Mouse (Mus musculus) CH12.LX (cell line): ENCODE measurements around the gene Actl6b. TPM values are rescaled to one million over a fixed set of nuclear protein-coding genes. Genes with fewer than 3 reads are reported as not detected.

ENCODE experiments used
- DNase-seq: peaks from one replicate; pipeline ENCODE4 v3.0.0-alpha.2; 2013; ENCODE audit errors: extremely low read depth
- H3K27ac ChIP-seq: 2 replicates; pipeline ENCODE4 v1.5.1; 2012; ENCODE audit warnings: low read depth, mild to moderate bottlenecking, control low read depth, moderate library complexity; ENCODE audit not compliant: insufficient read depth
- H3K27me3 ChIP-seq: replicated peaks from 2 replicates; pipeline ENCODE3; 2012; ENCODE audit warnings: inconsistent platforms
- H3K36me3 ChIP-seq, 2 experiments: replicated peaks in 1 of 2; 2 replicates each; pipeline versions ENCODE3 to v1.6.1; 2012; ENCODE audit warnings: inconsistent platforms in 1 of 2, low read length in 1 of 2, mild to moderate bottlenecking in 1 of 2, mixed read lengths in 1 of 2, moderate library complexity in 1 of 2; ENCODE audit not compliant: control insufficient read depth in 1 of 2, insufficient read depth in 1 of 2
- H3K4me1 ChIP-seq, 2 experiments: 2 replicates each; pipeline ENCODE4 v1.6.1; 2012; ENCODE audit warnings: inconsistent platforms in 1 of 2, moderate library complexity in 1 of 2; ENCODE audit not compliant: insufficient read depth in 2 of 2, control insufficient read depth in 1 of 2
- H3K4me2 ChIP-seq: 2 replicates; pipeline ENCODE4 v1.6.1; 2012; ENCODE audit warnings: low read depth, mild to moderate bottlenecking, control low read depth; ENCODE audit not compliant: poor library complexity, insufficient read depth, severe bottlenecking
- H3K4me3 ChIP-seq, 3 experiments: fragments of 150-350 bp in 1 of 3; sonication (generic) in 1 of 3; replicated peaks in 1 of 3; 2 replicates each; pipeline versions ENCODE3 to v1.5.1; 2011 to 2012; ENCODE audit warnings: low read depth in 2 of 3, low read length in 2 of 3, mild to moderate bottlenecking in 2 of 3, moderate library complexity in 2 of 3, control low read depth in 1 of 3, improper control_type of control experiment in 1 of 3, inconsistent platforms in 1 of 3, mixed read lengths in 1 of 3; ENCODE audit not compliant: poor library complexity in 1 of 3
- H3K79me2 ChIP-seq: replicated peaks from 2 replicates; pipeline ENCODE4 v1.6.1; 2012; ENCODE audit warnings: mild to moderate bottlenecking, moderate library complexity; ENCODE audit not compliant: control insufficient read depth, poor library complexity, insufficient read depth, severe bottlenecking; ENCODE audit errors: extremely low read depth
- H3K9ac ChIP-seq: 2 replicates; pipeline ENCODE4 v1.6.1; 2012; ENCODE audit warnings: low read depth, mild to moderate bottlenecking, control low read depth, moderate library complexity; ENCODE audit not compliant: insufficient read depth
- H3K9me3 ChIP-seq: replicated peaks from 2 replicates; pipeline ENCODE3; 2012; ENCODE audit warnings: low read length, inconsistent platforms, mixed read lengths
- BHLHE40 ChIP-seq: IDR thresholded peaks from 2 replicates; pipeline ENCODE4 v1.6.1; 2011; ENCODE audit warnings: mild to moderate bottlenecking, low read depth, low read length, improper control_type of control experiment
- CHD1 ChIP-seq: IDR thresholded peaks from 2 replicates; pipeline ENCODE4 v1.6.1; 2012; ENCODE audit warnings: low read depth, low read length, improper control_type of control experiment, inconsistent platforms
- CHD2 ChIP-seq: IDR thresholded peaks from 2 replicates; pipeline ENCODE4 v1.6.1; 2011; ENCODE audit warnings: low read length, improper control_type of control experiment
- CTCF ChIP-seq, 2 experiments: IDR thresholded peaks in 1 of 2; conservative IDR thresholded peaks in 1 of 2; 2 replicates each; pipeline ENCODE4 v1.5.1; 2011 to 2012; ENCODE audit warnings: low read depth in 2 of 2, low read length in 2 of 2, improper control_type of control experiment in 1 of 2, inconsistent platforms in 1 of 2, mild to moderate bottlenecking in 1 of 2, moderate library complexity in 1 of 2
- IRF4 ChIP-seq: IDR thresholded peaks from 2 replicates; pipeline ENCODE4 v1.6.1; 2014; ENCODE audit warnings: low read depth, mild to moderate bottlenecking, inconsistent platforms, low read length, improper control_type of control experiment
- JUN ChIP-seq: IDR thresholded peaks from 2 replicates; pipeline ENCODE4 v1.6.1; 2011; ENCODE audit warnings: low read depth, mild to moderate bottlenecking, low read length, improper control_type of control experiment, moderate library complexity; ENCODE audit not compliant: insufficient read depth
- KAT2A ChIP-seq: IDR thresholded peaks from 2 replicates; pipeline ENCODE4 v1.6.1; 2012; ENCODE audit warnings: low read length, improper control_type of control experiment, inconsistent platforms; ENCODE audit not compliant: insufficient replicate concordance
- MAFK ChIP-seq: IDR thresholded peaks from 2 replicates; pipeline ENCODE4 v1.6.1; 2011; ENCODE audit warnings: low read length, improper control_type of control experiment; ENCODE audit not compliant: insufficient replicate concordance
- MAX ChIP-seq: IDR thresholded peaks from 2 replicates; pipeline ENCODE4 v1.6.1; 2011; ENCODE audit warnings: low read length, improper control_type of control experiment
- MAZ ChIP-seq: IDR thresholded peaks from 2 replicates; pipeline ENCODE4 v1.6.1; 2012; ENCODE audit warnings: low read depth, mild to moderate bottlenecking, inconsistent platforms, low read length, improper control_type of control experiment, moderate library complexity
- NELFE ChIP-seq: IDR thresholded peaks from 2 replicates; pipeline ENCODE4 v1.6.1; 2011; ENCODE audit warnings: low read depth, low read length, improper control_type of control experiment
- NRF1 ChIP-seq: IDR thresholded peaks from 2 replicates; pipeline ENCODE4 v1.6.1; 2014; ENCODE audit warnings: low read depth, mild to moderate bottlenecking, inconsistent platforms, low read length, improper control_type of control experiment, moderate library complexity
- PAX5 ChIP-seq: IDR thresholded peaks from 2 replicates; pipeline ENCODE4 v1.6.1; 2012; ENCODE audit warnings: low read length, inconsistent platforms, mixed read lengths
- POLR2A ChIP-seq: IDR thresholded peaks from 2 replicates; pipeline ENCODE4 v1.6.1; 2011; ENCODE audit warnings: low read depth, mild to moderate bottlenecking, improper control_type of control experiment, low read length
- POLR2AphosphoS2 ChIP-seq: IDR thresholded peaks from 2 replicates; pipeline ENCODE4 v1.6.1; 2011; ENCODE audit warnings: low read depth, low read length, improper control_type of control experiment
- RAD21 ChIP-seq: IDR thresholded peaks from 2 replicates; pipeline ENCODE4 v1.6.1; 2011; ENCODE audit warnings: low read depth, mild to moderate bottlenecking, low read length, improper control_type of control experiment, moderate library complexity
- RCOR1 ChIP-seq: conservative IDR thresholded peaks from 2 replicates; pipeline ENCODE4 v1.6.1; 2012; ENCODE audit warnings: low read depth, mild to moderate bottlenecking, inconsistent platforms, low read length, improper control_type of control experiment
- TCF12 ChIP-seq: IDR thresholded peaks from 2 replicates; pipeline ENCODE4 v1.6.1; 2014; ENCODE audit warnings: low read depth, mild to moderate bottlenecking, inconsistent platforms, low read length, improper control_type of control experiment
- UBTF ChIP-seq: IDR thresholded peaks from 2 replicates; pipeline ENCODE4 v1.6.1; 2012; ENCODE audit warnings: low read depth, mild to moderate bottlenecking, inconsistent platforms, low read length, improper control_type of control experiment, moderate library complexity
- ZKSCAN1 ChIP-seq: IDR thresholded peaks from 2 replicates; pipeline ENCODE4 v1.6.1; 2012; ENCODE audit warnings: low read depth, inconsistent platforms, low read length, improper control_type of control experiment, borderline replicate concordance
- dilution Hi-C: fragments of 300-500 bp; cut with MboI; formaldehyde crosslinking; loops from 2 replicates; pipeline ENCODE4 v1.14.3; 2020; ENCODE audit warnings: low sequenced_read_pairs; ENCODE audit not compliant: extremely low pct_unique_long_range_greater_than_20kb, extremely low pct_ligation_motif_present
- in situ Hi-C: fragments of 300-500 bp; cut with MboI; formaldehyde crosslinking; loops from 3 replicates; pipeline ENCODE4 v1.14.3; 2019; ENCODE audit warnings: low sequenced_read_pairs, low pct_ligation_motif_present, low pct_unique_long_range_greater_than_20kb, mixed read lengths
- polyA plus RNA-seq: library from polyadenylated mRNA; unstranded; fragments of >175 nt; gene quantifications from 2 replicates; pipeline ENCODE4 v1.2.1, GENCODE M21; 2012; ENCODE audit warnings: low read depth; ENCODE audit not compliant: insufficient read length
- total RNA-seq, 2 experiments: library from RNA; depleted of rRNA; stranded (reverse); fragments of 300-350 nt in 1 of 2; fragments of >200 nt in 1 of 2; gene quantifications; 2 replicates each; pipeline ENCODE4 v1.2.3; 2012 to 2014

Gene Actl6b
- total and polyA plus RNA-seq, 3 experiments = not detected

GRCm38 (mm10) chr5:137580246-137580645, 26.9 kb downstream of the Actl6b start:
- no peaks in the 10 kb centered on the region for H3K9me3 ChIP-seq
- no peak for TF ChIP-seq PAX5
- TF ChIP-seq POLR2AphosphoS2 = no peak
- no peak for TF ChIP-seq MAFK
- no peak for TF ChIP-seq TCF12
- no peak for TF ChIP-seq NELFE
- no peak for TF ChIP-seq BHLHE40
- no peak for TF ChIP-seq CTCF (conservative IDR thresholded peaks at IDR 0.05 in 1 of 2, IDR thresholded peaks at IDR 0.05 in 1 of 2; ENCODE audit: low read depth in 2 of 2, low read length in 2 of 2)
- TF ChIP-seq UBTF = no peak
- no peak for TF ChIP-seq RAD21
- TF ChIP-seq MAZ = no peak
- TF ChIP-seq MAX = no peak
- TF ChIP-seq POLR2A = no peak
- TF ChIP-seq JUN = no peak
- TF ChIP-seq, all 38 proteins: peak for 0
- no peaks in the 10 kb centered on the region for H3K79me2 ChIP-seq
- no peak overlapping the region for H3K9ac ChIP-seq
- peaks cover 8% of the 10 kb centered on the region for H3K27me3 ChIP-seq
- H3K27ac ChIP-seq = no peak overlapping the region
- in situ Hi-C loops (no loop called here), dilution Hi-C loops (no loop called here)
- no peaks in the 10 kb centered on the region for H3K4me1 ChIP-seq
- no peak overlapping the region for H3K4me2 ChIP-seq
- H3K4me3 ChIP-seq = no peak overlapping the region
- no peaks in the 10 kb centered on the region for H3K36me3 ChIP-seq
- no peak for DNase-seq

- H3K36me3 ChIP-seq = no peaks in the 10 kb centered on the region
- no peak overlapping the region for H3K27ac ChIP-seq
- TF ChIP-seq JUN (no peak), PAX5 (no peak), POLR2AphosphoS2 (no peak), RCOR1 (no peak), CTCF (conservative IDR thresholded peaks at IDR 0.05 in 1 of 2, IDR thresholded peaks at IDR 0.05 in 1 of 2; ENCODE audit: low read depth in 2 of 2, low read length in 2 of 2) (no peak), NRF1 (no peak), IRF4 (no peak), CHD1 (no peak), CHD2 (no peak), KAT2A (no peak), MAFK (no peak), ZKSCAN1 (no peak), RAD21 (no peak)
- DNase-seq = no peak
- in situ Hi-C loops = no loop called here
- H3K79me2 ChIP-seq = no peaks in the 10 kb centered on the region
- peaks cover 3% of the 10 kb centered on the region for H3K27me3 ChIP-seq
- H3K4me1 ChIP-seq = no peaks in the 10 kb centered on the region
- dilution Hi-C loops = no loop called here
- peaks cover 6% of the 10 kb centered on the region for H3K9me3 ChIP-seq
- H3K4me2 ChIP-seq = no peak overlapping the region
- no peak overlapping the region for H3K4me3 ChIP-seq
- H3K9ac ChIP-seq = no peak overlapping the region
These were observed 29.4 kb downstream of the Actl6b start for GRCm38 (mm10) chr5:137582702-137583101.
